Mouse (Mus musculus): Measurements from ENCODE around the gene Magea8.
"Not testable (repeated sequence)": the region's sequence is repeated elsewhere in the genome, so short reads cannot be mapped to it uniquely, and the experiment has no call there.

- not testable (repeated sequence) for TF ChIP-seq CTCF (conservative IDR thresholded peaks at IDR 0.05; ENCODE audit: low read length); NANOG (IDR thresholded peaks at IDR 0.05; ENCODE audit: borderline replicate concordance, low read length); POU5F1 (IDR thresholded peaks at IDR 0.05; ENCODE audit: borderline replicate concordance, low read length)
Measured at GRCm38 (mm10) chrX:154935887-154936286, 59.8 kb downstream of the Magea8 start, which contains the start of gene Magea6.

Data from E14TG2a.4 (cell line).